Mouse (Mus musculus): Measurements from ENCODE around the gene Entpd3.

GRCm38 (mm10) chr9:120591490-120591889 is 51.9 kb downstream of the Entpd3 start:
- TF ChIP-seq CTCF (conservative IDR thresholded peaks at IDR 0.05; ENCODE audit: low read length) (peak; percentile 89), NANOG (IDR thresholded peaks at IDR 0.05; ENCODE audit: borderline replicate concordance, low read length) (no peak)

Measured in E14TG2a.4 (cell line).